Mouse (Mus musculus) left cerebral cortex, postnatal 14 days (tissue): ENCODE data around the gene Gpatch8. TPM values are rescaled to one million over a fixed set of nuclear protein-coding genes. Genes with fewer than 3 reads are reported as not detected.

Source experiments
- DNase-seq, 2 experiments: peaks; one replicate each; pipeline ENCODE4 v3.0.0; 2021 to 2022; ENCODE audit warnings: low spot score in 2 of 2, mixed read lengths in 1 of 2
- intact Hi-C: fragments of 180-260 bp; cut with DNase I; formaldehyde crosslinking; loops from one replicate; pipeline ENCODE4 v1.15.1; 2025
- total RNA-seq, 2 experiments: library from RNA; stranded (reverse); gene quantifications; 2 replicates each; pipeline ENCODE4 v1.2.3; 2021

The Gpatch8 gene
- total RNA-seq, 2 experiments from 2014 or later: 52.1 to 62.1 TPM

DNA sequence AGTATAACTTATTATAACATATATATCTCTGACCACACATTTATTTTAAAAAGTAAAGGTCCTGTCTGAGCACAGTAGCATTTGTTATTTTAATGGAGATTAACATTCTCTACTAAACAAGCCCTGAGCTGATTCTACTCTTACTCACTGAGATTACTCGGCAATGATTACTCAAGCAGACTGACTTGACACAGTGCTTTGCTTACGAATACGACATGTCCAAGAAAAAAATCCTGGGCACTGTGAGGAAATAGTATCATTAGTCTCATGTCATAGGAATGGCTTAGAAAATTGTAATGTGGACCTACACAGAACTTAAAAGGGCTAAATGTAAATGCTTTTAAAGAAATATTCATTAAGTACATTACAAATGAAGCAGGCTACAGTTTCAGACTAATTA is 20.0 kb downstream of the Gpatch8 start:
- intact Hi-C loops: no loop called here
- DNase-seq: no peak

DNA sequence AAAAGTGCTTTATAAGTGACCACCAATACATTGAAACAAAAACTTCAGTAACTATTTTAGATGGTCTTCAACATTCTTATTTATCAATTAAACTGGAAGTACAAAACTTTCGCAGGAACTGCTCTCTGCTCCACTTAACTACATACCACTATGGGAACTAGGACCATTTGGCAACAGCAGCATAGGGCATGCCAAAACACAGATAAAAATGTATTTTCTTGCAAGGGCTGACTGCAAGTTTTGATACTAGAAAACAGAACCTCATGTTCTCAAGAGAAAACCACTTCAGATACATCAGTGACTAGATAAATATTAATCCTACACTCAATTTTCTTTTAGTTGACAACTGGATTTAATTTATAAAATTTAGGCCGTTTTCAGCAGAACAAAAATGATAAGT is 22.1 kb downstream of the Gpatch8 start:
- DNase-seq: no peak
- intact Hi-C loops: no loop called here

DNA sequence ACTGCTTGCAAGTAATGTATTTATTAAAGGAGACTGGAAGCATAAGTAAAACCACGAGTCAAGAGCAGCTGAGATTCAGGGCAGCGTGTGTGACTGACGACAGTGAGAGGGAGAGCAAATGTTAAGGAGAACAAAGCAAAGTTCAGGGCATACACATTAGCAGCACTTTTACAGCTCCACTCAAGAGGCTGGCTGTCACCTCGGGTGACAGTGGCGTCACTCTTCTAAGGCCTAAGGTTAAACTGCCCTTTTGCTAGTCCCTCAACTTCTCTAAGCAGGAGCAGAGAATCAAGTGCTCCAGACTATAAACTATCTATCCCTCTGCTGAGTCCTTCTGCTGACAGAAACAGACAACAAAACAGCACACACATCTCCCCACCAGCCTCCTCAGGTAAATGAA is 24.8 kb downstream of the Gpatch8 start:
- no peak for DNase-seq
- intact Hi-C loops: no loop called here

DNA sequence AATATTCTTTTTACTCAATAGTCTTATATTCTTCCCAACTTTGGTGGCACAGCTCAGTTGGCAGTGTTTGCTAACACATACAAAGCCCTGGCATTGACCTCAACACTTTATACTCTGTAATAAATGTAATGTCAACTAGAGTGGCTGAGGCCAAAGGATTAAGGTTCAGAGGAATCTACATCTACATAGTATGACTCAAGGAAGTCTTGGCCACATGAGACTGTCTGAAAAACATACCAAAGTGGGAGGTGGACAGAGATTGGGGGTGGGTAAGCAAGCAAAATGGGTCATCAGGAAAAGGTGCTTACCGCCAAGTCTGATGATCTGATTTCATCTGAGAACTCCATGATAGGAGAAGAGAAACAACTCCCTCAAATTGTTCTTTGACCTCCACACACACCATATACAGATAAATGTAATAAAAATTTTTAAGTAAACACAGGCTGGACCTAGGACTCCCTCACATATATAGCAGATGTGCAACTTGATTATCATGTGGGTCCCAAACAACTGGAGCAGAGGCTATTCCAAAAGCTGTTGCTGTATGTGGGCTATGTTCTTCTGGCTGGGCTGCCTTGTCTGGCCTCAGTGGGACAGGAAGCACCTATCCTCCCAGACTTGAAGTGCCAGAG is 41.3 kb downstream of the Gpatch8 start:
- intact Hi-C loops: no loop called here
- DNase-seq: no peak

DNA sequence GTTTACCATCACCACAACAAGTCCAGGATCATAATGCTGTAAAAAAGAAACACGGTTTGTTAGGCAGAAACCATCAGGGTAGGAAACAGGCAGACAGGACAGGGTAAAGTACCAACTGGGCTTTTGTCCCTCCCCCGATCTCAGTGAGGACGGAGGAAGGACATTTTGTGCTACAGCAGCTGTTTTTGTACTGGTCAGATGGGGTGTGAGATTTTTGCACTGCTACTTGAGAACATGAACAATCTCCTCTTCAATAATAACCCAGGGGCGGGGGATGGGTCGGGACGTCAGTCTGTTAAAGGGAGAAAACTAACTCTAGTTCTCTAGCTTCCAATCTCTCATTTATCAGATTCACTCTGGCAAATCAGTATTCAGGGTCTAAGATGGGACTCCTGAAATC is 46.0 kb downstream of the Gpatch8 start:
- DNase-seq: peak in 1 of 2 experiments; percentile 64
- intact Hi-C loops: no loop called here

DNA sequence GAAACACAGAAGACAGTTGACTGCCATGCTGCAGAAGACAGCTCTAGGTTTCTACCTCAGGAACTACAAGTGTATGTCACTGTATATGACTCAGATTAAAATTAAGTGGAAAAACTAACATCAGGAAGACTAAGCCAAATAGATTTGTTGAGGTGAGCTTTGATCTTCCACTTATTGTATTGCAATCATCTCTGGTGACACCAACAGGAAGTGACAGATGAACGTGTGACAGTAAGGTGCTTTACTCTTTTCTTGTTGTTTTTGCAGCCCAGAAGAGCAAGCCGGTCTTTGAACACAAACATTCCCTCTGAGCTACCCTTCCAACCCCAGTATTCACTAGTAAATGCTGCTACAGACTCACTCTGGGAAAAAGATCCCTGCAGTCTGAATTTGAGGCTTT is 59.5 kb downstream of the Gpatch8 start:
- no peak for DNase-seq
- intact Hi-C loops: no loop called here

DNA sequence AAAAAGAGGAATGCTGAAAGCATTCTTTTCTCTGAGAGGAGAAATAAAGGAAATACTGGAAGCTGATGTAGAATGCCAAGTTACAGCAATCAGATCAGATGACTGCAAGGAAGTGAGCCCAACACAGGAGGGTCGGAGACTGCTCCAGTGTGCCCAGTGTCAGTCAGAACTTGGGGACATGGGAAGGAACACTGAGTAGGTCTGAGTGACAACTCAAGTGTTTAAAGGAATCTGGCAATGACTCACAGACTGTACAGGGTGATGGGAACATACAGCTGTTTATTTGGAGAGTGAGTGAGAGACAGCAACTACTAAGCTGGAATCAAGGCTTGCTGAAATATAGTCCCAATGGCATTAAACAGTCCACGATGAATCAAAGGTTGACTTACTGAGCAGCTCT is 60.0 kb downstream of the Gpatch8 start:
- intact Hi-C loops: no loop called here
- no peak for DNase-seq

DNA sequence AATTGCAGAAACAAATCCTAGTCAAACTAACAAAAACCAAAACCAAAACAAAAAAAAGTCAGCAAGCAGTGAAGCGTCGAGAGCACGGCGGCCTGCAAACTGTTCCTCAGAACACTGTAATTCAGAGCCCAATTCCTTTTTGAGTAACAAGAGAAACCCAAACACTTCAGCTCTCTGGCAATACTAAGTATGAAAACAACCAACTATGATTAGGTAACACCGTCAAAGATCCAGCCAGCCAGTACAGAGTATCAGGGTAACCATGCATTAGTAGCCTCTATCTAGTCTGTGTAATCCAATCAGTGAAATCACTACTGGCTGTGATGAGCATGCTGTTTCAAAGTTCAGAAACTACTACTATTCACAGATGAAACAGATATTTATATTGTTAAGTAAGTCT is 60.5 kb downstream of the Gpatch8 start:
- DNase-seq: no peak
- intact Hi-C loops: no loop called here

DNA sequence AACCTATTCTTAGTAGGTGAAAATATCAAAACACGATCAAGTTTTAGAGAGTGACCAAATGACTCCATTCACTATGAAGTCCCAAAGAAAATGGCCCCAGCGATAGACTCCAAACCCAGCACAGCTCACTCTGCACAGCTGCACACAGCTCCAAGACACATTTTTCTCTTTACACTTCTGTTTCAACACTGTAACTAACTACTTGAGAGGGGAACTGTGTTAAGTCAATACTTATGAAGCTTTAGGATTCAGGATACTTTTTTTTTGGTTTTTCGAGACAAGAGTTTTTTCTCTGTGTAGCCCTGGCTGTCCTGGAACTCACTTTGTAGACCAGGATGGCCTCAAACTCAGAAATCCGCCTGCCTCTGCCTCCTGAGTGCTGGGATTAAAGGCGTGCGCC is 61.1 kb downstream of the Gpatch8 start:
- intact Hi-C loops: no loop called here
- no peak for DNase-seq

DNA sequence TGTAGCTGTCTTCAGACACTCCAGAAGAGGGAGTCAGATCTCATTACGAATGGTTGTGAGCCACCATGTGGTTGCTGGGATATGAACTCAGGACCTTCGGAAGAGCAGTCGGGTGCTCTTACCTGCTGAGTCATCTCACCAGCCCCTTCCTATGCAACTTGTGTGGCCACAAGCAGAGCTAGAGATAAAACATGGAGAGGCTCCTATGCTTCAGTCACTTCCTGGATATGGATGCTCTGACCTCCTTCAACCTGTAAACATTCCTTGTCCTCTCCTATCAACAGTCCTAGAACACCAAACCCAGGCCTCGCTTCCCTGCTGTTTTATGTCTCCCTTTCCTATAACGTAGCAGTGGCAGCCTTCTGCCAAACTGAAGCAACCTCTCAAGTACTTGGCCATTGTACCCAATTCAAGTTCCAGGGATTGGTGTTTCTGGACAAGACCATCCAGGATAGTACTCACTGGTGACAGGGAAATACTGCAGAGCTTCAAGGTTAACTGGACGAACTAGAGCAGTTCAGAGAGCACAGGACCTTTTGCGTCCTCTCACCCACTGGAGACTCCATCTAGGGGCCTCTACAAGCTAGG is 62.0 kb downstream of the Gpatch8 start:
- DNase-seq: no peak
- intact Hi-C loops: no loop called here

DNA sequence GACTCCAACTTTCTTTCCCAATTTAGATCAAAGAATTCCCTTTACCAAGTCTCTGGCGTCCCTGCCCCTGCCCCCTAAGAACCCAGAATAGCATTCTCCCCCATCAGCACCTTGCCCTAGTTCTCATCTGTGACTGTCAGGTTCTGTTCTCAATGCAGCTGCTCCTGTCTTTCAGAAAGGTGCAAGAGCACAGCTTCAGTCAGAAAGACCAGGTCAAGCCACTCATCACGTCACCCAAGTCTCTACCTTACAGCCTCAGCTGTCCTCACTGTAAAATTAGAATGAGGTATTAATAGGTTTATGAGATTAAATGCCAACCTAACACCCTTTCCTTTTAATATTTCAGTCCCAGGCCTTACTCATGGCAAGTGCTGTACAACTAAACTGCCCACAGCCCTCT is 63.0 kb downstream of the Gpatch8 start:
- intact Hi-C loops: no loop called here

DNA sequence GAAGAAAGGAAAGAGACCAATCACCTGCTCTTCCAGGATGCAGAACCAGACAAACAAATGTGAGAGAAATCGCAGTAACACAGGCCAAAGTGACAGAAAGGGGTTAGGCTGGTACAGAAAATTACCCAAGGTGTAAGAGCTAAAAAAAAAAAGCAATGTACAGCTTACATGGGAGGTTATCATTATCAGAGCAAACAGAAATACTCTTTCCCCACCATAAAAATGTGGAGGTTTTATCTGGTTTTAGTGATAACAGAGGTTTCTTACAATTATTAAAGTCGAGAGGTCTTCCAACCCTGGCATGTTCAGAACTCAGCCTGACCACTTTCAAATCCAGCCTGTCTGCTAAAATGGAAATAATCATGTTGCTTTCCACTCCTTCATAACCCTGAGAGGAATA is 68.3 kb downstream of the Gpatch8 start:
- intact Hi-C loops: loop anchor here (5.0 kb wide), 2 partner anchors 69 to 164 kb away; partner anchors contain the start of gene Gpatch8
- no peak for DNase-seq

More for the DNA sequence above, 63.0 kb downstream of the Gpatch8 start:
- DNase-seq: no peak

DNA sequence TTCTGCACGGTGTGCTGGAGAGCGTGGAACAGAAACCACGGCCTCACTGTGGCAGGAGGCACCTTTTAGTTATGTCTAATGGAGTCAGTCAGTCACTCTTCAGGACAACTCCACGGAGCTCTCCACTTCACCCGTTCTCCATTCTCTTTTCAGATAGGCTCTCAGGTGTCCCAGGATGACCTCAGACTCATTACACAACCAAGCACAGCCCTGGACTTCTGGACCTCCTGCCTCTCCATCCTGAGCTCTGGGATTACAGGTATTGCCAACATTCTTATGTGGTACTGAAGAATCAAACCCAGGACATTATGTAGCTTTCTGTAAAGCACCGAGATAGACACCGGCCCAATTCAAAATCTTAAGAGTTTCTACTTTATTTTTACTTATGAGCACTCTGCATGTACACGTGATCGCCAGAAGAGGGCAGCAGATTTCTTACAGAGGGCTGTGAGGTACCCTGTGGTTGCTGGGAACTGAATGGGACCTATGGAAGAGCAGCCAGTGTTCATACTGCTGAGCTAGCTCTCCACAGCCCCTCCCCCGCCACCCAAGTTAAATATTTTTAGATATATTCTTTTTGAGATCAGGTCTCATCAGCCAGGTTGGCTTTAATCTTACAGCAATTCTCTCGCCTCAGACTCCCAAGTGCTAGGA is 69.3 kb downstream of the Gpatch8 start:
- DNase-seq: peak; percentile 54 to 57
- intact Hi-C loops: loop anchor here (5.0 kb wide), 2 partner anchors 70 to 165 kb away; partner anchors contain the start of gene Gpatch8

DNA sequence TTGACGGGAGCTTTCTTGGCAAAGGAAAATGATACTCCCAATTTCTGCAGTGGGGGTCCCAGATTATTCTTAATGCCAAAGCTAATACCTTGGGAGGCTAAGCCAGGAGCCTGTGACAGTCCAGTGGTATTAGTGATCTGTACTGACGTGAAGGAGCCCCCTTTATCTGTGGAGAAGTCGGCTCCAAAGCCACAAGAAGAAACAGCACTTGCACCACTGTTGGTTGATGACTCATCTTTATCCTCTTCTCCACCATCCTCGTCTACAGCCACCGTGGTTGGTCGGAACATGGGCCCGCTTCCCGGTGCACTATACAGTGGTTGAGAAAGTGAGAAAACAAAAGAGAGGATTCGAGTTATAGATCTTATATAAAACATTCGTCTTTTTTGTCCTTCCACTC is 74.4 kb downstream of the Gpatch8 start:
- intact Hi-C loops: no loop called here
- DNase-seq: no peak

DNA sequence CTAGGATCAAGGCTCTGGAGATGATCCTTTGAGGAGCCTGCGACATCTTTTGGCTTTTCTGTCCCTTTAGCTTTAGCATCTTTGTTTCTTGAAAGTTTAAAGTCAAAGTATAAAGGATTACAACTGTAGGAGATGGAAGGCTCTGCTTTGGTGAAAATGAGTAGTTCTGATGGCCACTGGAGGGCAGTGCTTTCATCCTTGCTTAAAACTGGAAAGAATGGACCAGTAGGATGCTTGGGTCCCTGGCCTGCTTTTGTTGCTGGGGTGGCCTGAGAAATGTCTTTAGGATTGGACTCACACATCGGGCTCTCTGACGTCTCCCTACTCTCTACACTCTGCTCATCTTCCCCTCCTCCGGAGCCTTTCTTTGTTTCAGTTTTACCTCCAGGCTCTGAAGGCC is 75.3 kb downstream of the Gpatch8 start:
- intact Hi-C loops: no loop called here
- no peak for DNase-seq

DNA sequence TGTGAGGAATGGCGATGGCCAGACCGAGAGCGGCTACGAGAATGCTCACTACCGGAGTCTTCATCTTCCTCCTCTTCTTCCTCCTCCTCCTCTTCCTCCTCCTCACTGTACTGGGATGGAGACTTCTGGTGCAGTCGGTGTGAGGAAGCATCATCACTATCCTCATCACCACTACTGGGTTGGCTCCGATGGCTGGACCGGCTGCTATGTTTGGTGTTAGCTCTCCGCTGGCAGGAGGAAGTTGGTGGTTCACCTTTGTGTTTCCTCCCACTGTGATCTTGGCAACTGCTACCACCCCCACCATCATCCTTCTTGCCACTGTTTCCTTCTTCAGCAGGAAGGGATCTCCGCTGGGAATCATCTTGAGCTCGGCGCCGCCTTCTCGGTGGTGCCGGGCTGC is 76.1 kb downstream of the Gpatch8 start:
- intact Hi-C loops: no loop called here
- no peak for DNase-seq

DNA sequence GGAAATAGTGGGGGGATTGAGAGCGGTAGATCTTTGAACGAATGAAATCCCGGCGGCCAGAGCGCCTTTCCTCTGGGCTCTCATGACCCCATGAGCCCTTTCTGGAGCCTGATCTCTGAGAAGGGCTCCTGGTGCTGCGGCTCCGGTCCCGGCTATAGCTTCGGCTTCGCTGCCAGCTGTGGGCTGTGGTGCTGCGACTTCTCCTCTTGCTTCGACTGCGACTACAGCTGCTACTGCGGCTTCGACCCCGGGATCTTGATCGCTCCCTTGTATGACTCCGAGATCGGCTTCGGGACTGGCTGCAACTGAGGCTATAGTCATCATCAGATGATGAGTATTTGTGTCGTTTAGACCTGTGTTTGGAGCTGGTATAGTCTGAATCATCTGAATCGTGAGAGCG is 76.6 kb downstream of the Gpatch8 start:
- intact Hi-C loops: no loop called here
- DNase-seq: no peak

DNA sequence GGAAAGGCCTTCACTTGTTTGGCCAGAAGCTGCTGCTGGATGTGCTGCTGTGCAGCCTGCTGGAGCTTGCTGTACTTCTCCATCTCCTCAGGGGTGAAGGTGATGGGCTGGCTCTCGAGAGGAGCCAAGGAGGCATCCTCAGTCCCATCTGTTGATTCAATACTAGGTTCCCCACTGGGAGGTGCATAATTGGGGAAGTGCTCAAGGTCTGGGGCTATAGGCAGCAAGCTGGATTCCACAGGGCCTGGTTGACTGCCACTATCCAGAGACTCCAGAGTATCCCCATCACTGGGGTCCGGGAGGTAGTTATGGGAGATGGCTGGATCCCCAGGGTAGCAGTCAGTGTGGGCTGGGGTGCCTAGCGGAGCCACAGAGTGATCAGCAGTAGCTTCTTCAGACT is 77.5 kb downstream of the Gpatch8 start:
- no peak for DNase-seq
- intact Hi-C loops: no loop called here

DNA sequence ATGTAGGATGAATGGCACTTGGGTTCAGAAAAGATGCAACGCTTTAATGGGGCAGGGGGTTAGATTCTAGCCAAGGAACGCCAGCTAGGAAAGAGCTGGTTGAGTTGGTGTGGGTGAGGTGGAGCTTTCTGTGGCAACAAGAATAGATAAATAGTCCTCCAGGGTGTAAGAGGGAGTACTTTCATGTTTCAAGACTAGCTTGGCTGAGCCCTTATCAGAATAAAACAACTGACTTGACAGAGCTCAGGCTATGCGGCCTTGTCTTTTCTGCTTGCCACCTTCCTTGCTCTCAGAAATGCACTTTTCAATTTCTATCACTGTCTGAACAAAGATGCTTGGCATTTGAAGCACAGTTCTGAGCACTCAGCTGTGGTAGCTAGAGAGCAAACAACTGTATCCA is 81.2 kb downstream of the Gpatch8 start:
- intact Hi-C loops: no loop called here

DNA sequence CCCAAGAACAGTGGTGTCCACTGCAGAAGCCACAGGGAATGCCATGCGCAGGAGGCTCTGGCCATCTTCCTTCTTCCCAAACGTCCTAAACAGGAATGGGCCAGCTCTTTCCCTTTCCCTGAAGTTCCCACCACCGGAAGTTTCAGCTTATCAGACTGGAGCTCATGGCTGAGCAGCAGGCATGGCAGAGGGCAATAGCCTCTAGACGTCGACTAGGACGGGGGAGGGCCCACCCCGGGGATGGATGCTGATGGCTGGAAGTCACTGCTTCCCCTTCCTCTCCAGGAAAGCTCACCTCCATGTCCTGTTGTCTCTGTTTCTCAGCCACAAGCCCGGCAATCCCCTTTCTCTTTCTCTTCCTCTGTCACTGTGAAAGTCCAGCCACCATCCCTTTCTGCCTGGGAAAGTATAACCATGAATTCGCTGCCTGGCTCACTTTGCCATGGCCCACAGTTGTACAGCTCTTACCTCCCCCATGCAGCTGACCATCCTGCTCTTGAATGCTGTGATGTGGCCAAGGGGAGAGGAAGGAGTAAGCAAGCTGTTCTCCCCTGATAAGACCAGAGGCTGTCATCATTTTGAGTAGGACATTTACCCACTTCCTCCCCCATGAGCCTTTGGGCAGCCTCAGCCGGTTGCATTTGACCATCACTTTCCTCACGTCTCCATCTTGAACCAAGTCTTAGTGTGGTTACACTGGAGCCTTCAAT is 86.4 kb downstream of the Gpatch8 start, which contains the start of gene Itga2b:
Gene Itga2b, minus strand, starts transcription at position 475 of the 710 bp plus-strand sequence.
- intact Hi-C loops: no loop called here
- DNase-seq: no peak

More for the DNA sequence above, 81.2 kb downstream of the Gpatch8 start:
- no peak for DNase-seq
